Mouse (Mus musculus): Measurements from ENCODE around the gene Maml2.

DNA sequence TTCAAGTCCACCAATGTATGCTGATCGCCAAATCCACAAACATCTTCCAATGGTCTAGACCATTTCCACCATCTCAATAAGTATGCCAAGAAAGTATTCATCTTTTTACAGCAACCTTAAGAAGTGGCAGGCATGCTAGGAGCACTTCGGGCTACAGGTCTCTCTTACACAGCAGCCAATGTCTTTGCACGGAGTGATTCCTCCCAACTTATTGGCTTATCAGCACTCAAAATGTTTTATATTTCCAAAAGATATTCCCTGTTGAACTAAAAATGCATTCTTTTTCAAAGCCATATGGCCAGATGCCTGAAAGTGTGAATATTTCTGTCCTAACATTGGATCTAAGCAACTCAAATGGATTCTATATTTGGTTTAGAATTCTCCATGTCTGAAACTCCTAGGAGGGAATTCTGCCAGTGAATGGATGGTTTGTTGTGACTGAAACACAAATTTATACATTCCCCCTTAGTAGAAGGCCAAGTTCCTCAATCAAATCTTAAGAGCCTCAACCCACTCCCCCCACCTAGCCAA lies 326.2 kb downstream of the Maml2 start:
- no peak for TF ChIP-seq HCFC1 (IDR thresholded peaks at IDR 0.05; ENCODE audit: borderline replicate concordance, insufficient read depth, low read length)
- no peak for TF ChIP-seq CHD2 (IDR thresholded peaks at IDR 0.05; ENCODE audit: low read depth, low read length)
